Mouse (Mus musculus) kidney, embryonic 16.5 days (tissue): ENCODE measurements around the gene H2-DMb2. TPM values are rescaled to one million over a fixed set of nuclear protein-coding genes. Genes with fewer than 3 reads are reported as not detected.
A peak's percentile ranks its signal among the peaks of the same experiment; 100 is the strongest.

Source experiments
- ATAC-seq: fragments of 200-750 bp; cut with Nextera tagmentation; 2 replicates; pipeline ENCODE4 v1.8.0; 2017; ENCODE audit warnings: moderate TSS enrichment; ENCODE audit not compliant: low FRiP score, low TSS enrichment
- H3K27ac ChIP-seq: fragments of 300-500 bp; sonication (generic); 2 replicates; pipeline ENCODE4 v1.5.1; 2014; ENCODE audit warnings: low read length
- H3K27me3 ChIP-seq: fragments of 300-500 bp; sonication (generic); 2 replicates; pipeline ENCODE4 v1.6.1; 2014; ENCODE audit warnings: low read length, control low read depth, mixed read lengths; ENCODE audit not compliant: insufficient read depth
- H3K36me3 ChIP-seq: fragments of 300-500 bp; sonication (generic); 2 replicates; pipeline ENCODE4 v1.6.1; 2014; ENCODE audit warnings: low read length, control low read depth, mixed read lengths; ENCODE audit not compliant: insufficient read depth
- H3K4me1 ChIP-seq: fragments of 300-500 bp; sonication (generic); 2 replicates; pipeline ENCODE4 v1.6.1; 2014; ENCODE audit warnings: low read length, control low read depth, mixed read lengths; ENCODE audit not compliant: insufficient read depth
- H3K4me2 ChIP-seq: fragments of 300-500 bp; sonication (generic); replicated peaks from 2 replicates; pipeline ENCODE4 v1.6.1; 2014; ENCODE audit warnings: low read depth, low read length
- H3K4me3 ChIP-seq: fragments of 300-500 bp; sonication (generic); 2 replicates; pipeline ENCODE4 v1.5.1; 2014; ENCODE audit warnings: mild to moderate bottlenecking, low read length
- H3K9ac ChIP-seq: fragments of 300-500 bp; sonication (generic); replicated peaks from 2 replicates; pipeline ENCODE4 v1.6.1; 2014; ENCODE audit warnings: low read length
- H3K9me3 ChIP-seq: fragments of 300-500 bp; sonication (generic); 2 replicates; pipeline ENCODE4 v1.6.1; 2016; ENCODE audit warnings: low read length, control low read depth
- WGBS: fragments of 180-500 bp; shearing (Covaris S2); extraction: QIAGEN DNeasy Blood & Tissue Kit; methylation state at CpG from one replicate; pipeline ENCODE4 v1.1.7; 2014; 5-methylcytosine and 5-hydroxymethylcytosine counted together
- polyA plus RNA-seq: library from polyadenylated mRNA; unstranded; fragments of >200 nt; fragmentation: Nextera tagmentation; extraction: Ambion mirVana; gene quantifications from 2 replicates; pipeline ENCODE4 v1.2.1, GENCODE M21; 2015

H2-DMb2 gene
- polyA plus RNA-seq, 1 experiment from 2014 or later: 24.5 TPM

DNA sequence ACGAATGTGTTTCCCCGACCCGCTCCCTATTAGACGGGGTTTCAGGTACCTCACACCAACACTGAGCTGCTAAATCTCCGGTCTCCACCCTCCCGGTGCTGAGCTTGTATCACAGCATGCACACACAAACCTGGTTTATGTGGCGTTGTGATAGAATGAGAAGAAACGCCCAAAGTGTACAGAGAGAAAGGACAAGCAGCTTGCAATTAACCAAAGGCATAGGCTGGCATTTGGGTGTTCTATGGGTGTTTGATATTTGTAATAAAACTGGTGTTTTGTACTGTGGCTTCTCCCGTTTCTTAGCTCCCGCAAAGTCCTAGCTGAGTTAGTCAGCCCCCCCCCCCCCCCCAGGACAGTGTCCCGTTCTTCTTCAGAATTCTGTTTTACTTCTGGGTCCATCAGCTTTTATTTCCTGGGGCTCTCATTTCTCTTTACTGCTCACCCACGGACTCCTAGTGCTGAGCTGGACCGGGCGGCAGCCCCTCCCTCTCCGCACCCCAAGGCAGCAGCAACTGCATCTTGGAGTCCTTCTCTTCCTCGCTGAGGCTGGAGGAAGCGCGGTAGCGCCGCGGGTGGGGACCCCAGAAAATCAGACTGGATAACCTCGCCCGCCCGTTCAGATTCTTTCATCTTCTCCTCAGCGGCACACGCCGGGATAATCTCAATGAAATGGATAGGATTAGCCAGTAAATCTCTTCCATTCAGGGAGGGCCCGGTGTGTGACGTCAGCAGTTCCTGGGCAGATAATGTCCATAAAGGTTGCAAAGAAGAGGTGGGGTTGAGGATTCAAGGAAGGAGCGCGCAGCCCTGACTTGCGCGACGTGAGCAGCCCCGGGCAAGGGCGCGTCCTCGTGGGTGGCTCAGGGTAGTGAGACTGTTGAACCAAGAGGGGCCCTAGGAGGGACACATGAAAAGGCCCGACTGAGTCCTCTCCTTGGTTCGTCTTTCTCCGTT, 54.1 kb downstream of the H2-DMb2 start, which contains the start of gene Psmb8:
TSS of gene Psmb8 (plus strand) at position 781 of the 954 bp plus-strand sequence.
- H3K4me3 ChIP-seq: peak within 1 kb of the TSS; percentile 56
- H3K27ac ChIP-seq: no peak within 1 kb of the TSS
- ATAC-seq: peak; percentile 89
- WGBS: 5% methylated on average over 41 of the region's 41 CpGs
- H3K36me3 ChIP-seq: no peaks in the 10 kb centered on the region
- H3K27me3 ChIP-seq: peaks cover 73% of the 10 kb centered on the region
- H3K9ac ChIP-seq: peak within 1 kb of the TSS; percentile 59
- no peaks in the 10 kb centered on the region for H3K9me3 ChIP-seq
- peak within 1 kb of the TSS; percentile 72 for H3K4me2 ChIP-seq
- H3K4me1 ChIP-seq: peaks cover 13% of the 10 kb centered on the region

DNA sequence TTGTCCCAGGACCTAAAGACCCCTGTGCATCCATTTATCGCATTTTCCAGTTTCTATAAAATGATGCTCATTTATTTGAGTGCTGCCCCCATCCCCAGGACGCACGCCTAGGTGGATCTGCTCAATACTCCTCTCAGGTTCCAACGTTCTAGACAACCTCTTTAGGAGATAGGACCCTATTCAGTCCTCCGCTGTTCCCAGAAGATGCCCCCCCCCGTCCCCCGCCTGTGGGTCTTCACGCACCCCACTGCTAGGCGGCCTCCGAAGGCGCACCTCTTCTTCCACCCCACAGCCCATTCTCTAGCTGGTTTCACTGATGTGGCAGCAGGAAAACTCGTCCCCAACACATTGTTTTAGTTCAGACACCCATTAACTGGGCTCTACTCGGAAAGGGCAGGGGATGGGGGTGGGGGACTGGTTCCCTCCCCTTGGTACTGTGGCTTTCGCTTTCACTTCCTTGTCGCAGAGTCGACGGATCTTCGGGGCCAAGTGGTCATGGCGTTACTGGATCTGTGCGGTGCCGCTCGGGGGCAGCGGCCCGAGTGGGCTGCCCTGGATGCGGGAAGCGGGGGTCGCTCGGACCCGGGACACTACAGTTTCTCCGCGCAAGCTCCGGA, 54.9 kb downstream of the H2-DMb2 start:
- Histone ChIP-seq H3K4me3 (peak overlapping the region; percentile 56), H3K27ac (no peak overlapping the region), H3K4me1 (peaks cover 13% of the 10 kb centered on the region), H3K9ac (peak overlapping the region; percentile 59), H3K27me3 (peaks cover 65% of the 10 kb centered on the region), H3K4me2 (peak overlapping the region; percentile 72), H3K9me3 (no peaks in the 10 kb centered on the region), H3K36me3 (no peaks in the 10 kb centered on the region)
- no peak for ATAC-seq
- WGBS: 1% methylated on average over 32 of the region's 32 CpGs

DNA sequence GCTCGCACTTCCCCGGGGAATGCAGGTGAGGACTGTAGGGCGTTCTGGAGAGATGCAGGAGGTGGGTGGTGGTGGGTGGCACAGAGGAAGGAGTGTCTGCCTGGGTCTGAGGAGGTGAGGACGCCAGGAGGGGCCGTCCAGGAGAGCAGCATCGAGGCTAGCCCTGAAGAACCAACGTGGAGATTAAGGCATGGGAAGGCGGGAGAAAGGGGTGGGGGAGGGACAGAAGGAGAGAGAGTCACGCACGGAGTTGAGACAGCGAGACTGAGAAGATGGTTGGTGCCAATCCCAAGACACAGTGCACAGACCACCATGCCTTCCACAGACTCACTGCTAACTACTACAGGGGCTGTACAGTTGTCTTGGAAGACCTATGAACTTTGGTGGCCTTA, 55.4 kb downstream of the H2-DMb2 start:
- Histone ChIP-seq H3K9ac (peak overlapping the region; percentile 59), H3K27ac (no peak overlapping the region), H3K4me3 (peak overlapping the region; percentile 56), H3K27me3 (peaks cover 60% of the 10 kb centered on the region), H3K4me2 (peak overlapping the region; percentile 72), H3K36me3 (no peaks in the 10 kb centered on the region), H3K4me1 (peaks cover 13% of the 10 kb centered on the region), H3K9me3 (no peaks in the 10 kb centered on the region)
- ATAC-seq: no peak
- 12% methylated on average over 11 of the region's 11 CpGs for WGBS

DNA sequence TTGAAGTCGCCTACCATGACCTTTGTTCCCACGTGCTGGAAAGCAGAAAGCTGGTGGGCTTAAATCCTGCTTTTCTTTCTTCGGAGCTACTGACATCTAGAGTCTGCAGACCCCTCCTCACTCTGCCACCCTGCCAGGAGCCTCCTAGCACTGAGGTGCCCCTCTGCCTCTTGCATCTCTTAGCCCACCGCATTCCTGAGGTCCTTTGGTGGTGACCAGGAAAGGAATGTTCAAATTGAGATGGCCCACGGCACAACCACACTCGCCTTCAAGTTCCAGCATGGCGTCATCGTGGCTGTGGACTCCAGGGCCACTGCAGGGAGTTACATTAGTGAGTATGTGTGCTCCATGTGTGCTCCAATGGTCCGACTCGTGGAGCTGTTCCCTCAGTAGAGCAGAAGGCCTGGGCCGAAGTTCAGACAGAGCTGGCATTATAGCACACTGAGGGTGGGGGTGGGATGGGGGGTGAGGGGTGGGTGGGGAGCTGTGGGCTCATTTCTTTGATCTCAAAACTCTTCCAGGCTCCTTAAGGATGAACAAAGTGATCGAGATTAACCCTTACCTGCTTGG, 56.0 kb downstream of the H2-DMb2 start:
- Histone ChIP-seq H3K4me2 (no peak overlapping the region), H3K27me3 (peaks cover 54% of the 10 kb centered on the region), H3K36me3 (no peaks in the 10 kb centered on the region), H3K9ac (no peak overlapping the region), H3K9me3 (no peaks in the 10 kb centered on the region), H3K27ac (no peak overlapping the region), H3K4me1 (peaks cover 13% of the 10 kb centered on the region), H3K4me3 (no peak overlapping the region)
- no peak for ATAC-seq
- WGBS: 67% methylated on average over 12 of the region's 12 CpGs

DNA sequence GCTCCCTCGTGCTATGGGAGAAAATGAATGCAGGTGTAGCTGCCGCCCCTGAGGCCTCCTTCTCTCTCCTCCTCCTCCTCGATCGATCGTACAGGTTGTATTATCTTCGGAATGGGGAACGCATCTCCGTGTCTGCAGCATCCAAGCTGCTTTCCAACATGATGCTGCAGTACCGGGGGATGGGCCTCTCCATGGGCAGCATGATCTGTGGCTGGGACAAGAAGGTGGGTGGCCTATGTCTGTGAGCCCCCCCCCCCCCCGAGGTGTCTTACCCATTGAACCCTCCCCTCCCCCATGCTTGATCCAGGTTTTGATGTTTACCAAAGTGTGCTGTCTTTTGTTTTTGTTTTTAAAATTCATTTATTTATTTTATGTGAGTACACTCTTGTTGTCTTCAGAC, 56.9 kb downstream of the H2-DMb2 start:
- H3K9me3 ChIP-seq: no peaks in the 10 kb centered on the region
- 83% methylated on average over 10 of the region's 10 CpGs for WGBS
- H3K27me3 ChIP-seq: peaks cover 45% of the 10 kb centered on the region
- H3K9ac ChIP-seq: no peak overlapping the region
- H3K36me3 ChIP-seq: no peaks in the 10 kb centered on the region
- ATAC-seq: no peak
- no peak overlapping the region for H3K4me2 ChIP-seq
- no peak overlapping the region for H3K27ac ChIP-seq
- no peak overlapping the region for H3K4me3 ChIP-seq
- H3K4me1 ChIP-seq: peaks cover 18% of the 10 kb centered on the region

DNA sequence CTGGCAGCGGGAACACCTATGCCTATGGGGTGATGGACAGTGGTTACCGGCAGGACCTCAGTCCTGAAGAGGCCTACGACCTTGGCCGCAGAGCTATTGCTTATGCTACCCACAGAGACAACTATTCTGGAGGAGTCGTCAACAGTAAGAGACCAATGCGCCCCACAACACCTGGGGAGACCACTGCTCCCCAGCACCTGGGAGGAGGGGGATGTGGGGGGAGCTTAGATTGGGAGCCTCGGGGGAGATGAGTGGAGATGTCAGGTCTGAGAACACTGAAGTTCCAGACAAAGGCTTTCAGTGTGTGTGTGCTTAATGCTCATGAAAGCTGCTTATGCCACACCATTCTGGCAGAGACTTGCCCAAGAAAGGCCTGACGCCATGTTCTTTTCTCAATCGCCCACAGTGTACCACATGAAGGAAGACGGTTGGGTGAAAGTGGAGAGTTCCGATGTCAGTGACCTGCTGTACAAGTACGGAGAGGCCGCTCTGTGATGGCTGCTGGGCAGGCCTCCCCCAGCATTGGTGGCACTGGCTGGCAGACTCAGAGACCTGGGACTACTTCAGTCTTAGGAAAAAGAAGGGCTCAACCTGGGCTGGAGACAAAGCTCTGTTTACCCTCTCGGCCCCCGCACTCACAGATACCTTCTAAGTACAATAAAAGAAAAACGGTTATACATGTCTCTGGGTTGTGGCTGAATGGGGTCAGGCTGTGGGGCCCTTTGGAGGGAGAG, 57.8 kb downstream of the H2-DMb2 start:
- Histone ChIP-seq H3K9ac (no peak overlapping the region), H3K4me1 (peaks cover 24% of the 10 kb centered on the region), H3K9me3 (no peaks in the 10 kb centered on the region), H3K27me3 (peaks cover 36% of the 10 kb centered on the region), H3K27ac (no peak overlapping the region), H3K4me3 (no peak overlapping the region), H3K4me2 (no peak overlapping the region), H3K36me3 (no peaks in the 10 kb centered on the region)
- 85% methylated on average over 16 of the region's 16 CpGs for WGBS
- ATAC-seq: no peak

Other genes starting within 250 kb of the H2-DMb2 start
- gene Platr17, start 238.2 kb upstream of the H2-DMb2 start, polyA plus RNA-seq: 0.22 TPM in 1 of 2 replicates, not detected in the other
- 59.9 and 60.1 TPM in 2 replicates for gene Daxx, start 233.9 kb upstream of the H2-DMb2 start, polyA plus RNA-seq
- 36.1 and 39.2 TPM in 2 replicates for gene Tapbp, start 227.4 kb upstream of the H2-DMb2 start, polyA plus RNA-seq
- 20.6 and 20.9 TPM in 2 replicates for gene Zbtb22, start 227.4 kb upstream of the H2-DMb2 start, polyA plus RNA-seq
- 35.9 and 38.0 TPM in 2 replicates for gene Rgl2, start 213.8 kb upstream of the H2-DMb2 start, polyA plus RNA-seq
- gene Pfdn6, start 203.0 kb upstream of the H2-DMb2 start, polyA plus RNA-seq: 168 and 174 TPM in 2 replicates
- 32.7 and 37.7 TPM in 2 replicates for gene Wdr46, start 202.6 kb upstream of the H2-DMb2 start, polyA plus RNA-seq
- 6.2 and 6.9 TPM in 2 replicates for gene B3galt4, start 191.8 kb upstream of the H2-DMb2 start, polyA plus RNA-seq
- gene Vps52, start 187.5 kb upstream of the H2-DMb2 start, polyA plus RNA-seq: 51.9 and 54.7 TPM in 2 replicates
- gene Rps18, start 187.3 kb upstream of the H2-DMb2 start, polyA plus RNA-seq: 1,660 and 1,786 TPM in 2 replicates
- 31.5 and 32.7 TPM in 2 replicates for gene H2-K1, start 143.0 kb upstream of the H2-DMb2 start, polyA plus RNA-seq
- 14.7 and 18.7 TPM in 2 replicates for gene Ring1, start 118.6 kb upstream of the H2-DMb2 start, polyA plus RNA-seq
- 52.9 and 54.0 TPM in 2 replicates for gene H2-Ke6, start 115.2 kb upstream of the H2-DMb2 start, polyA plus RNA-seq
- 227 and 231 TPM in 2 replicates for gene Slc39a7, start 111.6 kb upstream of the H2-DMb2 start, polyA plus RNA-seq
- 52.7 and 56.7 TPM in 2 replicates for gene Rxrb, start 111.5 kb upstream of the H2-DMb2 start, polyA plus RNA-seq
- gene Col11a2, start 103.9 kb upstream of the H2-DMb2 start, polyA plus RNA-seq: 3.2 and 3.7 TPM in 2 replicates
- gene H2-Oa, start 51.0 kb upstream of the H2-DMb2 start, polyA plus RNA-seq: 0.52 and 0.82 TPM in 2 replicates
- 18.3 and 19.0 TPM in 2 replicates for gene H2-DMa, start 23.8 kb upstream of the H2-DMb2 start, polyA plus RNA-seq
- 117 and 134 TPM in 2 replicates for gene Brd2, start 20.7 kb upstream of the H2-DMb2 start, polyA plus RNA-seq
- 7.2 and 8.6 TPM in 2 replicates for gene H2-DMb1, start 9.8 kb downstream of the H2-DMb2 start, polyA plus RNA-seq
- 4.7 and 5.5 TPM in 2 replicates for gene Tap1, start 44.2 kb downstream of the H2-DMb2 start, polyA plus RNA-seq
- 2.0 and 2.4 TPM in 2 replicates for gene Psmb9, start 44.5 kb downstream of the H2-DMb2 start, polyA plus RNA-seq
- gene Psmb8, start 54.4 kb downstream of the H2-DMb2 start, polyA plus RNA-seq: 6.4 and 7.2 TPM in 2 replicates
- 5.2 and 5.8 TPM in 2 replicates for gene Tap2, start 60.2 kb downstream of the H2-DMb2 start, polyA plus RNA-seq
- gene H2-Ob, start 95.6 kb downstream of the H2-DMb2 start, polyA plus RNA-seq: 0.14 and 0.27 TPM in 2 replicates
- gene H2-Ab1, start 114.4 kb downstream of the H2-DMb2 start, polyA plus RNA-seq: 31.6 and 37.9 TPM in 2 replicates
- gene H2-Aa, start 144.5 kb downstream of the H2-DMb2 start, polyA plus RNA-seq: 2.6 and 3.3 TPM in 2 replicates
- gene H2-Eb1, start 162.6 kb downstream of the H2-DMb2 start, polyA plus RNA-seq: 7.8 and 8.4 TPM in 2 replicates
- gene H2-Eb2, start 182.4 kb downstream of the H2-DMb2 start, polyA plus RNA-seq: 0.04 TPM in 1 of 2 replicates, not detected in the other
- gene Btnl2, start 211.5 kb downstream of the H2-DMb2 start, polyA plus RNA-seq: not detected in 2 replicates
- gene Btnl1, start 233.8 kb downstream of the H2-DMb2 start, polyA plus RNA-seq: not detected in 2 replicates